Mouse (Mus musculus) layer of hippocampus, postnatal 10 days (tissue): ENCODE data around the gene Taf3. TPM values are rescaled to one million over a fixed set of nuclear protein-coding genes. Genes with fewer than 3 reads are reported as not detected.
A peak's percentile ranks its signal among the peaks of the same experiment; 100 is the strongest.

ENCODE experiments used
- DNase-seq, 2 experiments: peaks; one replicate each; pipeline ENCODE4 v3.0.0; 2021; ENCODE audit warnings: low spot score in 2 of 2
- total RNA-seq, 2 experiments: library from RNA; stranded (reverse); gene quantifications; 2 replicates each; pipeline ENCODE4 v1.2.3; 2021

The Taf3 gene
- total RNA-seq, 2 experiments from 2014 or later = 10.5 to 11.4 TPM

GRCm38 (mm10) chr2:10014951-10015635 lies 33.3 kb downstream of the Taf3 start:
- DNase-seq = no peak

- DNase-seq = peak; percentile 19 to 44
Observed at GRCm38 (mm10) chr2:10010263-10010909, 38.0 kb downstream of the Taf3 start.

GRCm38 (mm10) chr2:10009671-10010254 lies 38.6 kb downstream of the Taf3 start:
- no peak for DNase-seq

- DNase-seq = no peak
Observed at GRCm38 (mm10) chr2:10008593-10008992, 39.8 kb downstream of the Taf3 start.

GRCm38 (mm10) chr2:10004960-10005621 lies 43.3 kb downstream of the Taf3 start:
- DNase-seq = no peak

- no peak for DNase-seq
Observed at GRCm38 (mm10) chr2:10003358-10003757, 45.0 kb downstream of the Taf3 start.

GRCm38 (mm10) chr2:10001591-10001990 lies 46.8 kb downstream of the Taf3 start:
- no peak for DNase-seq

- DNase-seq = no peak
Observed at GRCm38 (mm10) chr2:9997535-9997934, 50.9 kb downstream of the Taf3 start.

- DNase-seq = no peak
Observed at GRCm38 (mm10) chr2:9996111-9996510, 52.3 kb downstream of the Taf3 start.

GRCm38 (mm10) chr2:9990690-9991229 lies 57.6 kb downstream of the Taf3 start:
- DNase-seq = no peak

GRCm38 (mm10) chr2:9989649-9990547 lies 58.5 kb downstream of the Taf3 start:
- no peak for DNase-seq

- DNase-seq = no peak
Observed at GRCm38 (mm10) chr2:9988290-9988689, 60.1 kb downstream of the Taf3 start.

- no peak for DNase-seq
Observed at GRCm38 (mm10) chr2:9985979-9986447, 62.4 kb downstream of the Taf3 start.

- DNase-seq = no peak
Observed at GRCm38 (mm10) chr2:9982446-9982845, 66.0 kb downstream of the Taf3 start.

GRCm38 (mm10) chr2:9971927-9972326 lies 76.5 kb downstream of the Taf3 start:
- no peak for DNase-seq

GRCm38 (mm10) chr2:9970579-9970978 lies 77.8 kb downstream of the Taf3 start:
- no peak for DNase-seq

GRCm38 (mm10) chr2:9970178-9970577 lies 78.2 kb downstream of the Taf3 start:
- no peak for DNase-seq

GRCm38 (mm10) chr2:9969734-9970133 lies 78.7 kb downstream of the Taf3 start:
- DNase-seq = no peak

GRCm38 (mm10) chr2:9966634-9967033 lies 81.8 kb downstream of the Taf3 start:
- no peak for DNase-seq

GRCm38 (mm10) chr2:9965608-9966007 lies 82.8 kb downstream of the Taf3 start:
- no peak for DNase-seq

GRCm38 (mm10) chr2:9962871-9963270 lies 85.5 kb downstream of the Taf3 start:
- no peak for DNase-seq
